Mouse (Mus musculus): ENCODE results near the gene Epas1. TPM values are rescaled to one million over a fixed set of nuclear protein-coding genes. Genes with fewer than 3 reads are reported as not detected.
A peak's percentile ranks its signal among the peaks of the same experiment; 100 is the strongest.

Gene Epas1
- total RNA-seq, 4 experiments from 2014 or later, result 241 to 287 (median 262) TPM

DNA sequence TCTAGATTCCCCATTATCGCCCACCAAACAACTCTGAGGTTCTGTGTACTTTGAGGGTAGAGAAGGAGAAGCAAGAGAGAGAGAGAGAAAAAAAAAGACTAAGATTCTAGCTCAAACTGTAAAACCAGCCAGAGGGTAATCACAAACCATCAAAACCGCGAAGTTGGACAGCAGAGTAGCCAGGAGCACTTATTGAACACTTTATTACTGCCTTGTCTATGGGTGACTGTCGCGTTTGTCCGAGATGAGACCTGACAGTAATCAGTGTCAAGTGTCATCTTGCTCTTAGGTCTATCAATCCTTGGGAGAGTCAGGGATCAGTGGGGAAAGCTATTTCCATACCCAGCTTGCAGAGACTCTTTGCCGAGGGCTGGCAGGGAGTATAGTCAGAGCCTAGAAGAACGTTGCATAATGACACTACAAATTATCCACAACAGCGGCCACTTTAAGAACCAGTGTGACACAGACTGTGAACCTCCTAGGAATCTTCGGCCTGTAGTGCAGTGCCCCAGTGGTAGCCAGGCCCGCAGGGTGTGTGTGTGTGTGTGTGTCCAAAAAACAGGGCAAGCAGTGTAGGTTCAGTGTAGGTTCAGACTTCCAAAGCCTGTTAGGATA is 2.2 kb downstream of the Epas1 start:
- no peak for DNase-seq (ENCODE audit: low spot score)

DNA sequence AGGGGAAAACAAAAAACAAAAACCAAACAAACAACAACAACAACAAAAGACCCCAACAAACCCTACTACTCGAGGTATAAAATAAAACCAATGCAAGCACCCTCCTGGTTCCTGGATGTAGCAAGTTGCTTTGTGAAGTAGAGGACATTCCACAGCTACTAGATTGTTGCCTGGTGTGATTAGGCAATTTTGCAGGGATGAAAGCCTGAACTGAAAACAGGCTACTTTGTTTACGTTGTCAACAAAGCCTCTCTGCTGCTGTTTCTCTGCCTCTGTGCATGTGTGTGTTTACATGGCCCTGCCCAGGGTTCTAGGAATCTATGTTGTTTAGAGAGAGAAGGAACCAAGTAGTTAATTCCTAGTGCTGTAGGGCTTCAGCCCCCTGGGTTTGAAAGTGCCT is 4.1 kb downstream of the Epas1 start:
- DNase-seq (ENCODE audit: low spot score), result no peak

DNA sequence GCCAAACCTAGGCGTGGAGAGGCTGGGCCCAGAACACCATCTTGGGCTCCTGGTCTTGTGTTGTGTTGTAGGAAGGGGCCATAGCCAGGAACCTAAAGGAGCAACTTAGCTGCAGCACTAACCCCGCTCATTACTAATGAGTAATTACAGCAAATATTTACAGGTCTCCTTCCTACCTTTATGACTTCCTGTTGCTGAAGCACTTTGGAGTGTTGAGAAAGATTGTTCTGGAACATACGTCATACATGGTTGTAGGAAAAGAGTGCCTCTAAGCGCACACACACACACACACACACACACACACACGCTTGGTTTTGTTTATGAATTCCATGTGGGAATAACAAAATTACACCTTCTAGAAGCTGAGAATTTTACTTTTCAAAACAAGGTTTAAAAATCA is 8.4 kb downstream of the Epas1 start:
- no peak for DNase-seq (ENCODE audit: low spot score)

GRCm38 (mm10) chr17:86762479-86763242 is 9.2 kb downstream of the Epas1 start:
- no peak for DNase-seq (ENCODE audit: low spot score)

- DNase-seq (ENCODE audit: low spot score), result no peak
These were observed 12.4 kb downstream of the Epas1 start for GRCm38 (mm10) chr17:86765762-86766404.

DNA sequence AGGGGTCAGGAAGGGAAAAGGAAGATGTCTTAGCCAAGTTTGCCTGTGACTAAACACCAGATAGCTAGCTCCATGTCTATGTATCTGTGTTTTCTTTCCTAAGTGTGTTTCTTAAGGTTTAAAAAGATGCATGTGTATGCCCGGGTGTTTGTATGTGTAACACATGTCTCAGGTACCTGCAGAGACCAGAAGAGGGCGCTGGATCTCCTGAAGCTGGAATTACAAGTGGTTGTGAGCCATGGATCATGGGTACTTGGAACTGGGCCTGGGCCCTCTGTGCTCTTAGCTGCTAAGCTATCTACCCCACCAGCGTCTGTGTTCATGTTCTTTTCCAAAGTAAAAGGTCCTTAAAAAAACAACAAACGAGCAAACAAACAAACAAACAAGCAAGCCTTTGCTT is 12.9 kb downstream of the Epas1 start:
- DNase-seq (ENCODE audit: low spot score), result no peak

DNA sequence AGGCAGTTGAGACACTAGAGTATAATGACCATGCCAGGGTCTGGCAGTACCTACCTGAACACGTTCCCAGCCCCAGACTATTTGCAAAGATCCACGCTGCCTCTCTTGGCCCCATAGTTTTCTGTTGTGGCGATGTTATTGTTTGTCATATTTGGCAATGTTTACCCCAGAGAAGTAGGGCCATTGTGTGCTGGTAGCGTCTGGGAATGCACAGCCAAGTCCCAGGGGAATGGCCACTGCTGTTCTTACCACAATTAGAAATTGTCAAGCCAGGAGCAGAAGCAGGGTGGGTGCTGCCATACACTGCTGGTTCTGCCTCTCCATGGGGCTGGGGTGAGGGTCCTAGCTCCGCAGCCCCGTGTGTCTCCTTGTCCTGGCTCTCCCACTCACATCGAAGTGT is 15.1 kb downstream of the Epas1 start:
- no peak for DNase-seq (ENCODE audit: low spot score)

DNA sequence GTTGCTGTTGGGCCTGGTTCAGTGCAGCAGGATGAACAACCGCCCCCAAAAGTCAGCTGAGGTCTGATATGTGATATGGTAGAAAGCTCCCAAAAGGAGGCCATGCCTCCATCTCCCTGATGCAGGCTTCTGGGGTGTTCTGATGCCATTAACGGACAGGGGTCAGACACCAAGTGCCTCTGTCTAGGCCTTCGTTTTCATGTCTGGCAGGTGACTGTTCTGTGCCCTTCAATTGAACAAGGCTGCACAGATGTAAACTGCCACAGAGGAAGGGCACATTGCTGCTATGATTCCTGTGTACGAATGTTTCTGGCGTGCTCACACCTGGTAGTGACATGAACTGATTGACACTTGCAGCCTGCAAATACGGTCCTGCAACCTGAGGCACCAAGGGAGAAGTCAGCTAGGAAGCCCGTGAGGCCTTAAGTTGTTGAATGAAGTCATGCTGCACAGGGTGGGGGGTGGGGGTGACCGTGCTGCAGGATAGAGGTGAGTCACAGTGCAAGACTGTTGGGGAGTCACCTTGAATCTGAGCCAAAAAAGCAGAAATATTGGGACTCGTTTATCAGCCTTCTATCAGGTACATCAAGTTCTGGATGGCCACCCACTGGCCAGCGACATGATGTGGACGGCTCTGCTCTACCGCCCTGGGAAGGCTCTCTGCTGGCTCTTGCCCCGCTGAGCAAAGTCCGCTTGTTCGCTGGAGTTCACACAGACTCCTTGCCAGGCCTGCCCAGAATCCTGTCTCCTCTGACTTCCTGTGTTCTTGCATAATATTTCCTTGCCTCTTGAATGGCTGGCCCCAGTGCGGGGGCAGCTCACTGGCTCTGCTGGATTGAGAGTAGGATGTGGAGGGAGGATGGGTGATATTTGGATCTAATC is 16.1 kb downstream of the Epas1 start:
- peak; percentile 91 for DNase-seq (ENCODE audit: low spot score)

DNA sequence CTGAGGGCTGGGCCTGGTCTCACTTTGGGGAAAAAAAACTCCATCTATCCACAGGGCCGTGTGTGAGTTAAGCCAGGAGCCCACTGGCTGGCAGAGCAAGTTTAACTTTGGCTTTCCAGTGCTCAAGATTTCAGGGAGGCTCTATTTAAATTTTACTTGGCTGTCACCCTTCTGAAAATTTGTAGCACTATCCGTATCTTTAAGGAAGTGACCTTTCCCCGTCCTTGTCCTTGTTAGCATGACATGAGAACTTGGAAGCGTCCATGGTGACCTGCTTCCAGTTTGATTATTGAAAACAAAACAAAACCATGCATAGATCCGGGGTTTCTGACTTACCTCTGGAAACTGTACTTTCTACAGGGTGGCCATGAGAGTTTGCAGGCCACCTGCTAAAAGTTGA is 17.3 kb downstream of the Epas1 start:
- DNase-seq (ENCODE audit: low spot score), result no peak

GRCm38 (mm10) chr17:86772035-86772434 is 18.5 kb downstream of the Epas1 start:
- DNase-seq (ENCODE audit: low spot score), result no peak

DNA sequence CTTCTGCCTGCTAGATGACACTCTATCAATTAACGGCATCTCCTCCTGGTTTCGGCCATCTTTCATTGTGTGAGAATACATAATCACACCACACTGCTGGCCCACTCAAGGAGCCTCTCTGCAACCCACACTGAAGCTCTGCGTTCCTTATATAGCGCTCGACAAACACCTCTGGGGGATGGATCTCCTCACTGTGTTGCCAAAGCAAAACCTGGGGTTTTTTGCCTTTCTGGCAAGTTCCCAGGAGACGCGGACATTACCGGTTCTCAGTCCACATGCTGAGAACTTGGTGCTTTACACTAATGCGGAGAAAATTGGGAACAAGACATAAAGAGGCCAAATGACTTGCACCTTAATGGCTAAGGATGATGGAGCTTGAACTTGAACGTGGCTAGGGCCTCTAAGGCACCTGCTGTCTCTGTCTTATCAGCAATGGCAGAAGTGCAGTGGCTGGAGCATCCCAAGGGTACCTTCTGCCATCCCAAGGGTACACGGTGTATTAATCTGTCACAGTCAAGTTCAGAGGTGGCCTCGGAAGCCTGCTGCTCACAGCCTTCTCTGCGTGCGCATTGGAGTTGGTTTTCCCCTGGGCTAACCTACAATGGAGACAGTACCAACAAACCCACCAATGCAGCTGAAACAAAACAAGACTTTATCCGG is 19.6 kb downstream of the Epas1 start:
- DNase-seq (ENCODE audit: low spot score), result no peak

DNA sequence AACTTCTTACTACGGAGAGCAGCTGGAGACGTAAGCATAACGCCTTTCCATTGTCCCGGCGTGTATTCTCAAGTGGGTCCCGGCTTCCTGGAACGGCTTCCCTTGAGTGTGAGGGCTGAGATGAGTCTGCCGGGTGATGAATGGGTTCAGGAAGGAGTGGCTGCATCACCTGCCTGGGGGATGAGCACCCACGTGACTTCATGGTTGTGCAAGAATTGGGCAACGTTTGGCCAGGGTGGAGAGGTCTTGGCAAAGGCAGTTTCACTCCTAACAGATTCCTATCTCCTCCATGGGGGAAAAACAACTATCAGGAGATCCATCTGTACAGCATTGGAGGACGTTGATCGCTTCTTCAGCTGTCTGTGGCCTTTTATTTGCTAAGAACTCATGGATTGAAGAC is 23.0 kb downstream of the Epas1 start:
- DNase-seq (ENCODE audit: low spot score), result no peak

GRCm38 (mm10) chr17:86778147-86778546 is 24.6 kb downstream of the Epas1 start:
- no peak for DNase-seq (ENCODE audit: low spot score)

- DNase-seq (ENCODE audit: low spot score), result no peak
These were observed 26.0 kb downstream of the Epas1 start for GRCm38 (mm10) chr17:86779191-86780130.

DNA sequence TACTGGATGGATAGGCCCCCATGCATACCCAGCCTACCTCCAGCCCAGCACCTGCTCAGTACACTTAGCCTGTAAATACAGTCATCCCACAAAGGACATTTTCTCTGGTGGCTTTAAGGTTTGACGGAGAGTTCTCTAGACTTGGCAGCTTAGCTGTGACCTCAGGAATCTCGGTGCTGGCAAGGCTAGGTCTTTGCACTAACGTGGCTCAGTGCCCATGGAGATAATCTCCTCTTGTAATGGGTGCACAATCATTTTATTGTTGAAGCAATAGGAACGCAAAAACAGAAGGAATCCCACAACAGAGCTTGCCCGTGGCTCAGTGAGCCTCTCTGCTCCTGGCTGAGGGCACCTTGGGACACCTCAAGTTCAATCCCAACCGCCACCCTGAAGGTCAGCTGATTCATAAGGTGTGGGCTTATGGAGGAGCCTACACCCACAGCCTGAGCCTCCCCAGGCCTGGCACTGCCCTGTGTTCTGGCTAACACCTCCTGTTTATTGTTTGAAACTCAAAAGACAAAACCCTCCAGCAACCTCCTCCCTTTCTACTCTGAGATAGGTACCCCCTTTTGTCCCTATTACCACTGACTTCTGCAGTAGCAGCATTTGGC is 27.3 kb downstream of the Epas1 start:
- no peak for DNase-seq (ENCODE audit: low spot score)

DNA sequence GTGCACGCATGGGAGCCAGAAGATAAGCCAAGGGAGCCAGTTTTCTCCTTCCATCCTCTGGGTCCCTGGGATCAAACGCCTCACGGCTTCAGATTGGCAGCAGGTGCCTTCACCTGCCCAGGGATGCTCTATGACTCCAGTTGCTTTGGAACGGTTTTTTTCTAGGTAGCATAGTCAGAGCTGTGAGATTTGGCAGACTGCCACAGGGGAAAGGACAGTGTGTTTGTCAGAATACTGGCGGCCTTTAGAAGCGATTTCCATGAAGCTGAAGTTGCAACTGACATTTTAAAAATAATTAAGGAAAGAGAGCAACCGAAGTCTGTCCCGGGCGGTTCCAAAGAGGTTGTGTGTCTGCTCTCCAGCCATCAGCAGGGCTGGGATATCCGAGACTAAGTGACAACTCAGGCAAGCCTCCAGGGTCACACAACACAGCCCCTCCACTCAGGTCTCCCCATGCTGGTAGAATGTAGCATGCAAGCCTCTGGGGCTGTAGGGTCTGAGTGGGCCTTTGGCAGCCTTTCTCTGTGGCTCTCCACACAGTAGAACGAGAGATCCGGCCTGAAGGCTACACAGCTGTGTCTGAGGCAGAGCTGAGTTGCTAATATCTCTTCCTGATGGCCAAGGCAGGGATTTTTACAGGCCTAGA is 28.4 kb downstream of the Epas1 start:
- no peak for DNase-seq (ENCODE audit: low spot score)

DNA sequence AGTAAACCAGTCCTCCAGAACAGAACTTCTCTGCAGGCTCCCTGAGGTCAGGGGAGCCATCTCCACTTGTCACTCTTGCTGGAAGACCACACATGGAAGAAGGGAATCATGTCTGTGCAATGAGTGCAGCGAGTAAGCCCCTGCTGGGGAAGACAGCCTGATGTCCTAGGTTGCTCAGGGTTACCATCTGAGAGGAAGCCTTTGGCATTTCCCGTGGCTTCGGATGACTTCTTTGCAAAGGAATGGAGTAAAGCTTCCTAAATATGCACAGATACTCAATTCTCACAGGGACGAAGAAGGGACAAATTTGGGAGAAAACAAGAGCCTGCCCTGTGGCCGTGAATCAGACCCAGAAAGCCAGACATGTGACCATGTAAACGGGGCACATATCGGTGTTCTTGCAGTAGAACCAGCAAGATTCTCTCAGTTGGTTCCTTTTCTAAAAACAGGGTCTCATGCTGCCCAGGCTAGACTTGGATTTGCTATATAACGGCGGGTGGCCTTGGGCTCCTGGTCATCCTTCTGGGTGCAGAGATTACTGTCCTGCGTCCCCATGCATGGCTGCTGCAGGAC is 31.0 kb downstream of the Epas1 start:
- DNase-seq (ENCODE audit: low spot score), result no peak

- no peak for DNase-seq (ENCODE audit: low spot score)
These were observed 32.1 kb downstream of the Epas1 start for GRCm38 (mm10) chr17:86785612-86786011.

- DNase-seq (ENCODE audit: low spot score), result no peak
These were observed 33.0 kb downstream of the Epas1 start for GRCm38 (mm10) chr17:86786496-86786895.
